Mouse (Mus musculus): Measurements from ENCODE around the gene Polr3g.

DNA sequence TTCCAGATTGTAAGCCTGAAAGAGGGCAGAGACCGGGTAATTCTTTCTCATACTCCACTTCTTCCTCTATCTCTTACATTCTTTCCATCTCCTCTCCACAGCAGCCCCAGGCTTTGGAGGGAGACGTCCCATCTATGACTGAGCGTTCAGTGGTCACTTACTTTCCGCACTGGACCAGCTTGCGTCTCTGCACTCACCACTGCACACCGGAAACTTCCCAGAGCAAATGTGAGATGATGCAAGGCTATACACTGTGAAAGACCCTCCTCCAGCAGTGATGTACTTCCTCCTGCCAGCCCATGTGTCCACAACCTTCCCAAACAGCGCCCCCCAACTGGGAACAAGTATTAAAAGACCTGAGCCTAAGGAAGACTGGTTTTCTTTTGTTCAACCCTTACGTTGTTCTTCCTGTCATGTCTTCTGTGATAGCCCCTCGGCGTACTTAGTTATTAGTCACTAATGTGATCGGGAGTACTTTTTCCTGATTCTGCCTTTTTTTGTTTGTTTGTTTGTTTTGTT lies 66.7 kb downstream of the Polr3g start:
- TF ChIP-seq CTCF (IDR thresholded peaks at IDR 0.05; ENCODE audit: low read depth, low read length) (no peak), POLR2A (IDR thresholded peaks at IDR 0.05; ENCODE audit: extremely low read depth, insufficient read depth, low read length) (no peak)

Data from liver, adult 2 months (tissue).